Mouse (Mus musculus) heart, adult 2 months (tissue): ENCODE measurements around the gene Pde4b.

Source experiments
- CTCF ChIP-seq: fragments of 200-600 bp; IDR thresholded peaks from 2 replicates; pipeline ENCODE4 v1.8.1; 2022; ENCODE audit warnings: antibody characterized with exemption, mild to moderate bottlenecking, moderate library complexity
- EP300 ChIP-seq: fragments of 200-500 bp; IDR thresholded peaks from 2 replicates; pipeline ENCODE4 v1.6.1; 2011; ENCODE audit warnings: low read depth, low read length, control low read depth; ENCODE audit not compliant: insufficient read depth
- POLR2A ChIP-seq: fragments of 200-500 bp; IDR thresholded peaks from 2 replicates; pipeline ENCODE4 v1.6.1; 2011; ENCODE audit warnings: mild to moderate bottlenecking, low read depth, low read length, control low read depth; ENCODE audit not compliant: insufficient read depth

DNA sequence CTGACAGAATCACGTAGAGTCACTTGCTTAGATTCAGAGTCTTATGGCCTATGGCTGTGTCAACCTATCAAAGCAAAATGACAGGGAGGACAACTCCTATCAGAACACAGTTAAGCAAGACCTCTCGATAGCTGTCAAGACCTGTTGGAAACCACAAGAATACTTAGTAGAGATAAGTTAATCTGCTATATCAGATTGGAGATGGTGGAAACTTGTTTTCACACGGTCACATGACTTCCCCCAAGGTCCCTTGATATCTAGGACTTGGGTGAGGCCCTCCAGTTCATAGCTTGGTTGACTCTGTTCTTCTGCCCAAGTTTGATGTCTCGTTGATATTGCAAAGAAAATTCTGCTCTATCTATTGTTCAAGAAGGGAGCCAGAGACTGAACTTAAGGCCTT is 553.6 kb downstream of the Pde4b start:
- TF ChIP-seq EP300 (no peak), CTCF (no peak), POLR2A (no peak)
